Mouse (Mus musculus): ENCODE measurements around the gene D430041D05Rik.
"Not testable (repeated sequence)": the region's sequence is repeated elsewhere in the genome, so short reads cannot be mapped to it uniquely, and the experiment has no call there.

D430041D05Rik gene

DNA sequence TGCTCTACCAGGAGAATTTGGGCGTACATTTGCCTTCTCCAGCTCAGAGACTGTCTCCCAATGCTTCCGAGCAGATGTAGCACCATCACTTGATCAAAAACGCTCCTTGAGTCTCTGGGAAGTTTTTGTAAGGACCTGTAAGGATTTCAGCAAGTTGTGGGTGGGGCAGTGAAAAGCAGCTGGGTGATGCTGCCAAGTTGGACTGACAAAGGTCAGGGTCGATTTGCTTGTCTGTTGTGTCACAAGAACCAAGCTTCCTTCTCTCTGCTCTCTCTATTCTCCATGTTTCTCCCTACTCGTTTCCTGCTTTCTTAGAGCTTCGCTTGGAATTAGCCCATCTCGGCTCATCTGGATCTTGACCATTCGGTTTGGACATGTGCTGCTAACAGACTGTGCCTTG is 268.7 kb downstream of the D430041D05Rik start:
- DNase-seq: no peak

DNA sequence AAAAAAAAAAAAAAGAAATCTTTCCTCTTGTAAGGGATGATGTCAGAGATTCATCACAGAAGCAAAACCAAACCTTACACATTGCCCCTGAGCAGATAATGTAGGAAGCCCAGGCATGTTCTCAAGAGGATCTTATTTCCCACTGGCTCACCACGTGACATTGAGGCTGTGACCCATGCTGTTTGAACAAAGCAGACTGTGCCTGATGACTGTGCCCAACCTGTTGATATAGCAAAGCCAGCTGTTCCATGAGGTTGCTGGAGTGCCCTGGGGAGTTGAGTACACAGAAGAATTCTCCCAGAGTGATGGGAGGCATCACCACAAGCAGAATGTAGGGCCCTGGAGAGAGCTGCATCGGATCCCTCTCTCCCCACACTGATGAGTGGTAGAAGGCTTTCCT is 274.9 kb downstream of the D430041D05Rik start:
- no peak for DNase-seq

DNA sequence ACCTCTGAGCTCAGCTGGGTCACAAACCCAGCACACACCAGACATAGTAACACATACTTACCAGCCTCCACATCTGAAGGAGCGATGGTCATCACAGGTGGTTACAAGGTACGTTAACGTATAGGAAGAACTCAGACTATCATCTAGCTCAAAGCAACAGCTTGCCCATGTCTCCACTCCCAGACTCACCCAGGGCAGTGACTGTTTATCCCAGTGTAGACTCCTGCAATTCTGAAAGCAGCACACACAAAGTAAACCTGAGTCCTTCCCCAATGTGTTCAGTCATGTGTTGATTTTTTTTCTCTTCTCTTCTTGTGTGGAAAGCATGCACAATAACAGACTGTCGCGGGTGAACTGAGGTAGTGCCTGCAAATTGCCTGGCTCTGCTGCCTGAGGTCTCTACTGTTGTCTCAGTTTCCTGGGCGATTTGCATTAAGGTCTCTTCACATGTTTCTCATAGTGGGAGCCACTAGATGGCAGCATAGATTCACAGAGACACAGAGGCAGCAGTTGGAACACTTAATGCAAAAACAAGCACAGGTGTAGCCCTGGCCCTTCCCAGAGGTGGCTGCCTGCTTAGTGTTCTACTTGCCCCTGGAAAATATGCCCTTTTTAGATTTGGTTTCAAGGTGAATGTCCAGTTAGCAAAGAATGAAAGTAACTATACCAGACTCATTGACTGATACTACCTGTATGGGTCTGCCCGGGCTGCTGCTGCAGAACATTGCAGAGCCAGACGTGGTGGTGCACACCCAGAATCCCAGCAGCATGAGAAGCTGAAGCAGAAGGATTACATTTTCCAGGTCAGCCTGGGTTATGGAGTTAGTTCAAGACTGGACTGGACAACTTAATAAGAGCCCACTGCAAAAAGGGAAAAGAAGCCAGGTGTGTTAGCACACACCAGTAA is 276.4 kb downstream of the D430041D05Rik start:
- peak; percentile 70 for DNase-seq

DNA sequence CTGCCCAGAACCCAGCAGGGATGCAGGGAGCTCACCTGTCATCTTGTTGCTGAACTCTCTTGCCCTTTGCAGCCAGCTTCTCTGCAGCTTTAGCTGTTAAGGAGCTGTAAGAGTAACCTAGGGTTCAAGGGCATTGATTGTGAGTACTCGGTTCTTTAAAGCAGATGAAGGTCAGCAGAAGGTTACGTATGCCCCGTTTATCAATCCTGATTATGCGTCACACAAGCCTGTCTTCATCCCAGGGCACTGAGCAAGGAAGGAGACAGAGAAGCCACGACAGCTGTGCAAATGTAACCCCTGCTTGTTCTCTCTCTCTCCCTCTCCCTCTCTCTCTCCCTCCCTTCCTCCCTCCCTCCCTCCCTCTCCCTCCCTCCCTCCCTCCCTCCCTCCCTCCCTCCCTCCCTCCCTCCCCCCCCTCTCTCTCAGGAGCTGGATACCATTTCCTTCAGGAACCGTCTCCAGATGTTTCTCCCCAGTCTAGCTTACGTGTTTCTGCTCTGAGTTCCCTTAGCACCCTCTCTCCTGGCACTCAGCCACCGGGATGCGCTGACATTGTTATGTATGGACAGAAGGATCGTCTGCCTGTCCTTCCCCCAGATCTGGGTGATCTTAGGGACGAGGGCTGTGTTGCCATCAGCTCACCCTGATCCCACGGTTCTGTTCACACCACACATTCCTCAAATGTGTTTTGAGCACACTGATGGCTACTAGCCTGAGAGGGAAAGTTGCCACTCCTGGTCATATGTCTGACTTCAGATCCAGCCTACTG is 277.6 kb downstream of the D430041D05Rik start:
- no peak for DNase-seq

DNA sequence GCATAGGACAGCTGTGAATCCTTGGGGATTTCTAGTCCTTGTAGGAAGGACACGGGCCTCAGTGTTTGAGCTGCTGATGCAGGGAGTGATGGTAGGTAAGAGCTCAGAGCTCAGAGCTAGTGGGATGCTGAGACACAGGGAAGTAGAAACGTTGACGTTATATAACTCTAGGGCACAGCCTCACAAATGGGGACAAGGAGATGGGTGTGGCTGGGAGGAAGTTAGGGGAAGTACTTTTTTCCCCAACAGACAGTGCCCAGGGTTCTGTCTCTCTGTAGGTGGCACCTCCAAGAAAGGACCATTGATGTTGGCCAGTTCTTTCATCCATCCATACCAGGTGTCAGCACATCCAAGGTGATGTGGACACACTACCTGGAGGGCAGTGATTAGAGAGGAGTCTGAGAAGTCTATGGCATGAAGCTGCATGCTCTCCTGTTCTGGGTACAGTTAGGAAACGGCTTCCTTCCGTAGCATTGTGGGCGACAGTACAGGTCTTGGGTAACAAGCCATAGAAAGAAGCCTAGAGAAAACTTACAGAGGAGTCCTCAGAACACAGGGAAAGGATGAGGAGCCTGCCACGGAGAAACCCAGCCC is 278.4 kb downstream of the D430041D05Rik start:
- DNase-seq: no peak

DNA sequence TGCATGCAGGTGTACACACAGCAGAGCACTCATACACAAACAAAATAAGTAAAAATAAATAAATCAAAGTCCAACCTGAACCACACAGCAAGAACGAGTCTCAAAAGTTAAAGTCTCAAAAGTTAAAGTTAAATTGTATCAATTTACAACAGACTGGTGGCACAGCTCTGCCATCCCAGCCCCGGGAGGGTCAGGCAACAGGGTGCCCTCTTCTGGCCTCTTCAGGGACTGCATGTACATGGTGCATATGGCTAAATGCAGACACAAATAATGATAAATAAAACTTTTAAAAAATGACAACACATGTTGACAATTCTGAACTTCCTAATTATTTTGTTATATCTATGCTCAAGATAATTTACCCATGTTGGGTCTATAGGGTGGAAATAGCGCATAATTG is 279.8 kb downstream of the D430041D05Rik start:
- DNase-seq: no peak

DNA sequence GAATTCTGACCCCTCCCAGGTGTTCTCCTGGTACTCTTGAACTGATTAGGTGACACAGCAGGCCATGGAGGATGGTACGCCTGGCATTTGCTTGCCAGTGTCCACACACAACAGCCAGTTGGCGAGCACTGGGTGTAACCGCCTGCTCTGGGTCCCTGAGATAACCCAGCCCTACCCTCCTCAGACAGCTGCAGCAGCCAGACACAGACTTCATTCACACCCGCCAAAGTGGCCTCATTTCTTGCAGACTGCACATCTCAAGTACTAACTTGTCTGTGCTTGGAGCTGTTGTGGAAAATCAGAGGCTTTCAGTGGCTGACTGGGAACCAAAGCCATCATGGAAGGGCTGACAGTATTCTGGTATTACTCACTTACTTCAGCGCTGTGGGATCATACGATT is 280.6 kb downstream of the D430041D05Rik start:
- no peak for DNase-seq

DNA sequence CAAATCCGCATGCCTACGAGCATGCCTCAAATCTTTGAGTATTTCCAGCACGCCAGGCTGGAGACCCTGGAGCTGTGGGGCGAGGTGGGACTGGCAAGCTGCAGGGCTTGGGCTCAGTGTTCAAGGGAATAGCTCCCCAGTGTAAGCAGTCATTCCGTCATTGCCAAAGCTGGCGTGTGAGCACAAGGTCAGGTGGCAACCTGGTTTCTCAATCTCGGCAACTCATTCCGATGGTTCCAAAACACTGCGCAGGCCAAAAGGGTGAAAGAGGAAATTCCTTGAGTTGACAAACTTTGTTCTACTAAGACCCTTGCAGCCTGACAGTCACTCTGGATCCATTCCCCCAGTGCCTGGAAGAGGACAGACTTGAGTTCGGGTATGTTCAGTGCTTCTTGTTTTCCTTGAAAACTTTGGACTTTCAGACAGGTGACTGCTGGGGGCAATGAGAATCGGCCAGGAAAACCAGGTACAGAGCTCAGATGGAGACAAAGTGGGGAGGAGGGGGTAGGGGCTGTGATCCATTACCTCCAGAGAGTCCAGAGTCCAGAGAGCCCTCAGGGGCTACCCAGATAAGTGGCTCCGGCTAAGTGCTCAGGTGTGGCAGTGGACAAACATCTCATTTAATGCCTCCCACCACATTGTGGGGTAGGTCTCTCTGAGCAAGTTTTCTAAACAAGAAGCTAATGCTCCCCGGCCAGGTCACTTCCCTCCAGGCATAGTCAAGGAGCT is 281.8 kb downstream of the D430041D05Rik start:
- DNase-seq: no peak

DNA sequence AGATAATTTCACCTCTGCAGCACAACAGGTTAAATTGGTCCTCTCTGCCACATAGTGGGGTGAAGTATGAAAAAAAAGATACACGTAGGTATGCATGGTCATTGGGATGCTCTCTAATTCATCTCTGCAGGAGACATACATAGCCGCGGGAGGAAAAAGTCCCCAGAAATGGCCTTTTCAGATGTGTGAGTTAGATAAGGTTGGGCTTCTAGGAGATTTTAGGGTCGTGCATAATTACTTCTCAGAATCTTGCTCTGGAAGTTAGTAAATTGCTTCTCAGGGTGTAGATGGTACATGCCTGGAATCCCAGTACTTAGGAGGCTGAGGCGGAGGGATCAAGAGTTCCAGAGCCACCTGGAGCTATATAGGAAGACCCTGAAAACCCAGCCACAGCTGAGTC is 286.7 kb downstream of the D430041D05Rik start:
- no peak for DNase-seq

DNA sequence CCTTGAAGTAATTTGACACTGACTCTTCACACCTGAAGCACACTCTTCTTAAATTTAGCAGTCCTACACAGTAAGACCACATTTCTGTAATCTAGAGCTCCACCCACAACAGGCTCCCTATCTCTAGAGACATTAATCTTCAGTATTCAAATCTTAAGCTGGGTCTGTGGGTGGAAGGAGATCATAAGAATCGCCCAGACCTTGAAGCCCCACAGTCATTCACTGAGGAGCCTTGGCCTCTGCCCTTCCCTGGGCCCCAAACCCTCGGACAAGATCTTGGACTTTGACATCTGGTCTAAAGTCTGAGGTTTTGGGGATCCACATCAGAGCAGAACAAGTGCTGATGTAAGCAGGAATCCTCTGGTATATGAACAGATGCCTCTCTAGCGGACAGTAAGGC is 287.3 kb downstream of the D430041D05Rik start:
- no peak for DNase-seq

DNA sequence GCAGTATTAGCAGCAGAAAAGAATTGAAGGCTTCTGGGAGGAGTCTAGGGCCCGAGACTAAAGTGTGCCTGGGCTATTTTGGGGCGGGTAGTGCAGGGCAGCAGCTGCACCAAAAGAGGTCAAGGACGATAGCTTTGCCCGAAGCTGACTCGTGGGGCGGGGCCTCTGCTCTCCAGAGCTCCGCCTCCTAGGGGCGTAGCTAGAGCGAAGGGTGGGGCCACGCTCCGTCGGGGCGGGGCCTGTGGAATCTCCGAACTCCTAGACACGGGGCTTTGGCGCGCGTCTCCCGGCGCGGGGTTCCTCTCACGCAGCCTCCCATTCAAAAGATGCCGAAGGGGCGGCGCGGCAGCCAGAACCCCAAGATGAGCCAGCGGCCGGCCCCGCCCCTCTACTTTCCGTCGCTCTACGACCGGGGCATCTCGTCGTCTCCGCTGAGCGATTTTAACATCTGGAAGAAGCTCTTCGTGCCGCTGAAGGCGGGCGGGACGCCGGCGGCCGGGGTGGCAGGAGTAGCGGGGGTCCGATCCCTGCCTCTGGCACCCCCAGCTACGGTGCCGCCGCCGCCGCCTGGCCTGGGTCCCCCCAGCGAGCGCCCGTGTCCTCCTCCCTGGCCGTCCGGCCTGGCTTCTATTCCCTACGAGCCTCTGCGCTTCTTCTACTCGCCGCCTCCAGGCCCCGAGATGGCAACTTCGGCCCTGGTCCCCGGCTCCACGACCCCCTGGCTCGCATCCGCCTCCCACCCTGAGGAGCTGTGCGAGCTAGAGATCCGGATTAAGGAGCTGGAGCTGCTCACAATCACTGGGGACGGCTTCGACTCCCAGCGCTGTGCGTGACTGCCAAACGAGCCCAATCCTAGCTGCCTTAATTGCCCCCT is 288.1 kb downstream of the D430041D05Rik start, which contains the start of gene A930018P22Rik:
A930018P22Rik (plus strand) TSS at position 265 of the 874 bp plus-strand sequence.
- peak; percentile 87 for DNase-seq

DNA sequence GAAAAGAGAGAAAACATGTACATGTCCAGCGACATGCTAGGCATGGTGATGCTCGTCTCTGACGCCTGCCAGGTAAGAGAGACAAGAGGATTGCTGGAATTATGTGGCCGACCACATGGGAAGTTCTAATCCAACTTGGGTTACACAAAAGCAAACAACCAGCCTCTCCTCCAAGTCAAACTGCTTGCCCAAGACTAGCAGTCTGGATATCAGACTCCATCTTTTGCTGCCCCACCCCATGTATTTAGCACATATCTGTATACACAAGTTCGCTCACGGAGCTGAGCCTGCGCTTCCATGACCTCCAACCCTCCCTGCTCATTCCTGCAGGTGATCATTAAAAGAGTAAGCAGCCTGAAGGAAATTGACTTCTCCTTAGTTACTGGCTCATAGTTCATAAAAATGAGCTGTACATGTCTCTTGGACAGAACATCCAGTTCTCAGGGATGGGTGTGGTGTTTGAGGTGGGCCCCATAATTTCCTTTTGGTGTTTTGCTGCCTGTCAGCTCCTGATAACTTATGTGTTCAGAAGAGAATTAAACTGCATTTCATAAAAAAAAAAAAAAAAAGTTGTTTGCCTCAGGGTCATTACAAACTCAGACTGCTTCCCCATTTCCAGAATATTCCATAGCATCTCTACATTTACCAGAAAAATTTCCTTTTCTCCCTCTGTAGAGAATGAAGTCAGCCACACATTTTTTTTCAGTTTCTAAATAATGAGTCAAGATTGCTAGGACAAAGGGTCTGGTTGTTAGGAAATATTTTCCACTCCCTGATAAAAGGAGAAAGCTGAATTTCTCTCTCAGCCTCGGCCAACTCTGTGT is 288.9 kb downstream of the D430041D05Rik start:
- DNase-seq: no peak

DNA sequence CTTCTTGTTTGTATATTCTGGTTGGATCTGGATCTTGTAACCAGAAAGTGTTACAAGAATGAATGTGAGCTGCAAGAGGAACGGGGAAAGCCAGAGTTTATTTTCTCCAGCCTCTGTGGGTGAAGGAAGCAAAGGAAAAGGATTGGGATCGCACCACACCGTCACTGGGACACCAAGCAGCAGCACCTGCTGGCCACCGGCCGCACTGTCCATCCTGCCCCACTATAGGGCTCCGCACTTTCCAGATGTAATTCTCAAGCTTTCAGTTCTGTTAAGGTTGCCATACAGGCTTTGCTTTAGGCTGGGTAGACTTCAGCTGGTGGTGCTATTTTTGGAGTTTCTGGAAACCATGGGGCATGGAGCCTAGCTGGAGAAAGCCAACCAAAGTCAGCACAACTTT is 290.5 kb downstream of the D430041D05Rik start:
- DNase-seq: no peak

DNA sequence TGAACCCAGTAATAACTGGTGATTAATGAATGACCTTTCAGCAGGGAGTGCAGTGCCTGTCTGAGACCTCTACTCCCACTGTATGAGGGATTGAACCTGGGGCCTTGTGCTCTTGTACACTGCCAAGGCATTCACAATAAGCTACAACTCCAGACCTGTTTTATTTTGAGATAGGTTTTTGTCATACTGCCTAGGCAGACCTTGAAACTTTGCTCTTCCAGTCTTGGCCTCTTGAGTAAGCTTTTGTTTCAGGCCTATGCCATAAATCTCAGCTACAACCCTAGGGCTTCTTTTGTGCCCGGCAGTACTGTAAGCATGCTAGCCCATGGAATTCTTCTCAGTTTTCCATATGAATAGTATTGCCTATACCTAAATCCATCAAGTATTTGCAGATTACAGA is 291.7 kb downstream of the D430041D05Rik start:
- DNase-seq: no peak

DNA sequence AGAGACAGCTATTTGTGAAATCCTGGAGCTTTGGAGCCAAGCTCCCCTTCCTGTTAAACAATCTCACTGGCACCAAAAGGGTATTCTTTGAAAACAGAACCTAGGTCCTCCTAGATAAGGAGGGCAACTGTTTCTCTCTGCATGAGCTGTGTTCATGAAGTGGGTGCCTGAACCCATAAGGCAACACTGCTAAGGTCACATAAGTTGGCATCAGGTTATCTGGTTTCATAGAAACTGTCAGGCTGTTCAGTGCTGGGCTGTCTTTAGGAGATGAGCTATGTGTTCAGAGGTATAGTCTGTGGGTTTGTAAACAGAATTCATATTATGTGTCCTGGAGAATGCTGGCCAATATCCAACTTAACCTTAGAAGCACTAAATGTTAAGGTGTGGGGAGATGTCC is 293.6 kb downstream of the D430041D05Rik start:
- not testable (repeated sequence) for DNase-seq

DNA sequence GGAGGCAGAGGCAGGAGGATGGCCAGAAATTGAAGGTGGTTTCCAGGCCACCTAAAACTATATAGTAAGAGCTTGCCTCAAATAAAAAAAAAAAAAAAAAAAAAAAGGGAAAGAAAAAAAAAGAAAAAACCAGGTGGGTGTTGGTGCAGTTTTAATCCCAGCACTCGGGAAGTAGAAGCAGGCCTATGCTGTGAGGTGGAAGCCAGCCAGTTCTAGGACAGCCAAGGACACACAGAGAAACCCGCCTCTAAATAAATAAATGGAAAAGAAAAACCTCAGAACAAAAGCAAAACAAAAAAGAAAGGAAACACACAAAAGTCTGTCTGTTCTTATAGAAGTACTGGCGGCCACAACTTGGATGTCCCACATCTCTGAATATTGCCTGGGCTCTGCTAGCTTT is 295.9 kb downstream of the D430041D05Rik start:
- DNase-seq: no peak

DNA sequence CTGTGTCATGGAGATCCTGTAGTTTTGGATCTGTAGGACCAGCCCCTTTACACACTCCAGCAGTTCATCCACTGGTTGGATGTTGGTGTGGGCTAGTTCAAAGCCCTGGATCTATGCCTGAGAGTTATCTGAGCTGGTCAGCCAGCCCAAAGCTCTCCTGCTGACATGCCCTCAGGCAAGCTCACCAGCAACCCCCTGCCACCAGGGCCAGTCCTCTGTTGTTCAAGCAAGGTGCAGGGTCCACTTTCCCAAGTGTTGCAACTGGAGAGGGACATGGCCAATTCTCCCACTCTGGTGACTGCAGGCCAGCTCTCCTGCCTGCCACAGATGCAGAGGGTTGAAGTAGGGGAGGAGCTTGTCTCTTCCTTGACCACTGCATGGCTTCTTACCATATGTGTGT is 297.2 kb downstream of the D430041D05Rik start:
- DNase-seq: not testable (repeated sequence)

DNA sequence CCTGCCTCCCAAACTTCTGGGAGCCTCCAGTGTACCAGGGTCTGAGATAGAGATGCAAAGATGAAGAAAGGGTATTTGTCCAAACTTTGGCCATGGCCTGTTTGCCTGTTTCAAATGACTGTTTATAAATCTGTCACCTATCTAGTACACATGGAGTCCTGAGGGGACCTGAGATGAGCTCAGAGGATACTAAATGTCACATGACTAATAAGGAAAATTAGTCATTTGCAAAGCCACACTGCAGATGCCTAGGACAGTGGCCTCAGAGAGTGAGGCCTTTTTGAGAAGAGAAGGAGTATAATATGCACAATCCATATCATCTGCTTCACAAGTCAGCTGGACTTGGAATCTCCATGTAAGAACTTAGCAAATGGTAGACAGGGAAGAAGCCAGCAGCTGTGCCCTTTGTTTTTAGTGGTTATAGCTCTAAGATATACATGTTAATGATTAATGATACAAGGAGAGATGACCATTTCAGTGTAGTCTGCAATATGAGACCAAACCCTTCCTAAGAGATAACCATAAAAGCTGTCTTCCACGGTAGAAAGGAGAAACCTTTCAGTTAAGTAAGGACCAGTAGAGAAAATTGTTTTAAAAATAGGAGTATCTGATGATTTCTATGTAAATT is 299.5 kb downstream of the D430041D05Rik start:
- DNase-seq: not testable (repeated sequence)

DNA sequence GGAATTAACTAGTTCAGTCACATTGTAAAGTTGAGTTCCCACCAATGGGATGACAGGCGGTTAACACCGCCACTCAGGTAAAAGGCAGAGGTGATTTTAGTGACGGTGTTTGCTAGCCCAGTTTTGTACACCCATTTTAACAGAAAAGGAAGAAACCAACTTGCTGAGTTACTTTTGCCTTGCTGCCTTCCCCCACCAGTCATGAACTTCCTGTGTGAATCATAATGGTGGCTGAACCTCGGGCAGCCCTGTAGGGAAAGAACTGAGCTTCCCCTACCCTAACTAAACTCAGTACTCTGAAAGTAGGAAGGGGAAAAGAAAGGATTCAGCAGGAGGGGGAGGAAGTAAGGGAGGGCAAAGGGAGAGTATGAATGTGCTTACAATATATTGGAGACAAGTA is 300.8 kb downstream of the D430041D05Rik start:
- no peak for DNase-seq

DNA sequence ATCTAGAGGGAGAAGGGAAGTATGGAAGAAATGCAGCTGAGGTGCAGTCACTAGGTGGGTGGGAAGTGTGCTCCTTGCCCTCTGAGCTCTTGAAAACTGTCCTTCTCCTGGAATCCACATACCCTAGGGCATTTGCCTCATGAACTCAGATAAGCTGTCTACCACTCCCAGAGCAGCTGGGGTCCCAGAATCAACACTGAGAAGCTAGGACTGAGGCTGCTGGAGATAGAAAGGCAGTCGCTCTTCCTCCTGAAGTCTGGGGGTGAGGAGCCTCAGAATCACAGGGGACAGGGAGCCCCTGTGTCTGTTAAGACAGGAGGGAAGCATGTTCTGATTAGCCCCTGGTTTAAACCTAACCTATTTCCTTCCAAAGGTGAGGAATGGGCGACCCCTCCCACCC is 301.3 kb downstream of the D430041D05Rik start:
- no peak for DNase-seq

Data from cerebellum, adult 11 months (tissue).